Mouse (Mus musculus) CD4-positive helper T cell, adult 2 months (primary cell): ENCODE measurements around the gene Sbk2.

Source experiments
- DNase-seq: peaks from one replicate; pipeline ENCODE4 v3.0.0-alpha.2; 2012; ENCODE audit warnings: low read depth, missing footprints, low spot score

Sbk2 gene

GRCm38 (mm10) chr7:4922931-4923565 lies 41.2 kb downstream of the Sbk2 start:
- peak; percentile 28 for DNase-seq

DNA sequence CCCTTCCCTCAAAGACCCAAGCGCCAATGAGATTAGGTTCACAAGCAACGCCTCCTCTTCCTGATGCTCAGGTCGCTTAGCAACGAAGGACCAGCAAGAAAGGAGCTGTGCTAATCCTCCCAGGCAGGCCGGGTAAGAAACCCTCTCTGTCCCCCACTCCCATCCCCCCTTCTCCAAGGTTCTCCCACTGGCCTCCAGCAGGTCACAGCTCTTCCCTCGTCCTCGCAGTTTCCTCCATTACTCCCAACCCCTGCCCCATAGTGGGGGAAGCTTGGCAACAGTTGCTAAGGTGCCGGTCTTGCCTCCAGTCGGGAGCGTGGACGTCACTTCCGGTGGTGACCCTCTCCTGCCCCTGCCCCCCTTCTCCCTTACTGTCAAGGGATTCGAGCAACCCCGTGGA lies 41.7 kb downstream of the Sbk2 start:
- DNase-seq = peak; percentile 65

DNA sequence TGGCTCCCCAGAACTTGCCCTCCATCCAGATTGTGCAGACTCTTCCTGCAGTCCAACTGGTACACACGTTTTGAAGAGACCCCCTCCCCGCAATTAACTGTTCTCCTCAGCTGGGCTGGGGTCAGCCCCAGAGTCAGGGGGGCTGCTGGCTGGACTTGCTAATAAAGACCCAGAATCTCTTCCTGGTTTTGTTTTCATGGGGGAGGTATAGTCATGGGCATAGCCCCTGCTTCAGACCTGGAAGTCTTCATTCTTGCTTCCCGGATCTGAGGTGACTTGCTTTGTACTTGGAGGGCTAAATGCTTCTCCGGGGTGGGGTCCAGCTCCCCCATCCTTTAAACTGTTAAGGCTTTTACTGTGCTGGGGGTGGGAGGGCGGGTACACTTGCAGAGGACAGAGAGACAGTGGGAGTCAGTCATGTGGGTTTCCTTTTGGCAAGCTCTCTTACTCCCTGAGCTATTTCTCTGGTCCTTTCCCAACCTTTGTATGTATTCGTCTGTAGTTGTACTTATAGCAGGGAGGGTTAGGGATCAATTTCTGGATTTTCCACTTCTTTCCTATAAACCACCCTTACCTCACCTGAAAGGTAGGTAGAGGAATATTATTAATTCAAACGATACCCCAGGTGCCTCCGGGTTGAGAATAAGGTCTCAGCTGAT lies 42.3 kb downstream of the Sbk2 start, which contains the start of gene Nat14:
Nat14 (plus strand) TSS at position 205 of the 659 bp plus-strand sequence.
- no peak for DNase-seq

GRCm38 (mm10) chr7:4920976-4921823 lies 43.0 kb downstream of the Sbk2 start:
- DNase-seq = no peak

DNA sequence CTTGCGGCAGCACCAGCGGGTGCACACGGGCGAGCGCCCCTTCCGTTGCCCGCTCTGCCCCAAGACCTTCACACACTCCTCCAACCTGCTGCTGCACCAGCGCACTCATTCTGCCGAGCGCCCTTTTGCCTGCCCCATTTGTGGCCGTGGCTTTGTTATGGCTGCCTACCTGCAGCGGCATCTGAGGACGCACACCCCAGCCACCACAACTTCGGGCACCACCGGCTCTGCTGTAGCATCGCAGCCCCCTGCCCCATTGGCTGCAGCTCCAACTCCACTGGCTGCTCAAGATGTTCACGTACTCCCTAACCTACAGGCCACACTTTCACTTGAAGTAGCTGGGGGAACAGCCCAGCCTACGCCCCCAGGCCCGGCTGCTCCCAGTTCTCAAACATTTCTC lies 43.7 kb downstream of the Sbk2 start:
- DNase-seq = no peak

DNA sequence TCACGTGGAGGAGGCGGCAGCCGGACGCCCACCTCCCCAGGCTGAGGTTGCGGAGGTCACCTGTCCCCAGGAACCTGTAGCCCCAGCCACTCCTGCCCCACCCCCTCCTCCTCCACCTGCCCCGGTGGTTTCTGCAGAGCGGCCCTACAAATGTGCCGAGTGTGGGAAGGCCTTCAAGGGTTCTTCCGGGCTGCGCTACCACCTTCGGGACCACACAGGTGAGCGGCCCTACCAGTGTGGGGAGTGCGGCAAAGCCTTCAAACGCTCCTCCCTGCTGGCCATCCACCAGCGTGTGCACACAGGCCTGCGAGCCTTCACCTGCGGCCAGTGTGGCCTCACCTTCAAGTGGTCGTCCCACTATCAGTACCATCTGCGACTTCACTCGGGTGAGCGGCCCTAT lies 44.2 kb downstream of the Sbk2 start:
- DNase-seq = no peak

GRCm38 (mm10) chr7:4919096-4919495 lies 45.1 kb downstream of the Sbk2 start:
- no peak for DNase-seq

DNA sequence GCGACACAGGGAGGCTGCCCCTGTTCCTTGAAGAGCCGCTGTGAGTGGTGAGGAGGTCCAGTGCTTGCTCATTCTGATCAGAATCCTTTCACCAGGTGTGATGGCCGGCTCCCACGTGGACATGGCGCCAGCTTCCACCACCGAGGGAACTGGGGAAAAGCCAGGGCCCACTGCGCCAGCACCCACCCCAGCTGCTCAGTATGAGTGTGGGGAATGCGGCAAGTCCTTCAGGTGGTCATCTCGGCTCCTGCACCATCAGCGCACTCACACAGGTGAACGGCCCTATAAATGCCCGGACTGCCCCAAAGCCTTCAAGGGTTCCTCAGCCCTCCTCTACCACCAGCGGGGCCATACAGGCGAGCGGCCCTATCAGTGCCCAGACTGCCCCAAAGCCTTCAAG lies 45.5 kb downstream of the Sbk2 start:
- no peak for DNase-seq

GRCm38 (mm10) chr7:4917494-4917893 lies 46.7 kb downstream of the Sbk2 start:
- DNase-seq = no peak

- no peak for DNase-seq
Observed at GRCm38 (mm10) chr7:4915669-4916416, 48.4 kb downstream of the Sbk2 start.

- DNase-seq = peak; percentile 93
Observed at GRCm38 (mm10) chr7:4915007-4915665, 49.1 kb downstream of the Sbk2 start, which contains the start of gene Zfp628. Gene Zfp628, plus strand, starts transcription at chr7:4915217.

DNA sequence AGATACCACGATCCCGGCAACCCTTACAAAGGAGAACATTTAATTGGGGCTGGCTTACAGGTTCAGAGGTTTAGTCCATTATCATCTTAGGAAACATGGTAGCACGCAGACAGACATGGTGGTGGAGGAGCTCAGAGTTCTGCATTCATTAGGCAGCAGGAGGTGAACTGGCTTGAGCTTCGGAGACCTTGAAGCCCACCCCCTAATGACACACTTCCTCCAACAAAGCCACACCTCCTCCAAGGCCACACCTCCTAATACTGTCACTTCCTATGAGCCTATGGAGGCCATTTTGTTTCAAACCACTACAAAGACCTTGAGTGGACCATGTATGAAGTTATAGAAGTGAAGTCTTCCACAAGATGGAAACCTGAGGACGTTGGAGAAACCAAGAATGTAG lies 52.0 kb downstream of the Sbk2 start:
- no peak for DNase-seq

DNA sequence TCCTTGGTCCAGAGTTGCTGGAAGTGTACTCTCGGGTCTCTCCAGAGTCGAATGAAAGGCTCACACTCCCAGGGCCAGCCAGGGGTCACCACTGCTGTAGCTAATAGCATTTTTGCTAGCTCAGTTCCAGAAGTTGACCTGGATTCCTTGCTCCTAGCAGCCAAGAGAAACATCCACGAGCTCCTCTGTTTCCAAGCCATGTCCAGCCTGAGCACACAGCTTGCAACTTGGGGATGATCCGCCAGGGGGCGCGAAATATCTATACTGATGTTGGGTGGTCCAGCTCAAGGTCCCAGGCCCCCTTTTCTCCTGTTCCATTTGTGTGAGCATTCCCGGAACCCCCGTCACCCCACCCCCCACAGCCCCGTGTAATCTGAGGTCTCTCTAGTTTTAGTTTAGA lies 52.6 kb downstream of the Sbk2 start:
- DNase-seq = no peak

- DNase-seq = no peak
Observed at GRCm38 (mm10) chr7:4906466-4906950, 57.7 kb downstream of the Sbk2 start, which contains the start of gene Gm36210. Gene Gm36210, minus strand, starts transcription at chr7:4906516.

GRCm38 (mm10) chr7:4902404-4902803 lies 61.8 kb downstream of the Sbk2 start:
- no peak for DNase-seq

DNA sequence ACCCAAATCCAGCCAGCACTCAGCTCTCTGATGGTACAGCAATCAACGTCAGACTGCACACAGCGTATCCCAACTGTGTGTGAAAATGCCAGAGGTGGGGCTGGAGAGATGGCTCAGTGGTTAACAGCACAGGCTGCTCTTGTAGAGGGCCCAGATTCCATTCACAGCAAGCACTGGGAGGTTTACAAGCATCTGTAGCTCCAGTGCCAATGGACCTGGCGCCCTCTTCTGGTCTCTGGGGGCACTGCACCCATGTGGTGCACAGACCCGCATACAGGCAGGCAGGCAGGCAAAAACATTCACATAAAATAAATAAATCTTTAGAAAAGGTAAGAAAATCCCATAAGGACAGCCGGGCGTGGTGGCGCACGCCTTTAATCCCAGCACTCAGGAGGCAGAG lies 63.0 kb downstream of the Sbk2 start:
- peak; percentile 37 for DNase-seq

DNA sequence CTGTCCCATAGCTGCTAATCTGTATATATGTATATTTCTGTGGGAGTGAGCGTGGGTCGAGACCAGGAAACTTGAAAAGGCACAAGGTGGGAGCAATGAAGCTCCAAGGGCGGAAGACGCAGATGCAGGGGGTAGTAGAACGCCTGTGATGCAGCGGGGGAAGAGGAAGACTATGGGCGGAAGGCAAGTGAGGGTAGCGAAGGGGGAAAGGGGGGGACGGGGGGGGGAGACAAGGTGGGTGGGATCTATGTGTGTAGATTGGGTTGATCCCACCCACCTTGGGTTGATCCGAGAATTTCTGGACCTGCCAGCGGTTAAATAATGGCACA lies 63.7 kb downstream of the Sbk2 start:
- DNase-seq = no peak

- no peak for DNase-seq
Observed at GRCm38 (mm10) chr7:4899649-4900522, 64.3 kb downstream of the Sbk2 start.

GRCm38 (mm10) chr7:4898851-4899648 lies 65.2 kb downstream of the Sbk2 start:
- DNase-seq = no peak
